Mouse (Mus musculus) lung, adult 2 months (tissue): ENCODE data around the gene Eif4h.

Experiments
- CTCF ChIP-seq: fragments of 200-500 bp; IDR thresholded peaks from 2 replicates; pipeline ENCODE4 v1.5.1; 2011; ENCODE audit warnings: mild to moderate bottlenecking, low read length, control low read depth; ENCODE audit not compliant: insufficient read depth
- POLR2A ChIP-seq: fragments of 200-500 bp; IDR thresholded peaks from 2 replicates; pipeline ENCODE4 v1.6.1; 2011; ENCODE audit warnings: low read depth, mild to moderate bottlenecking, control low read depth, low read length, borderline replicate concordance; ENCODE audit errors: extremely low read depth

- no peak for TF ChIP-seq POLR2A
- no peak for TF ChIP-seq CTCF
Measured at GRCm38 (mm10) chr5:134611810-134612521, 27.3 kb downstream of the Eif4h start.
